Mouse (Mus musculus) embryonic facial prominence, embryonic 13.5 days (tissue): Measurements from ENCODE around the gene Akr1b7. TPM values are rescaled to one million over a fixed set of nuclear protein-coding genes. Genes with fewer than 3 reads are reported as not detected.
"Not testable (repeated sequence)": the region's sequence is repeated elsewhere in the genome, so short reads cannot be mapped to it uniquely, and the experiment has no call there.

Source experiments
- ATAC-seq: fragments of 200-750 bp; cut with Nextera tagmentation; 2 replicates; pipeline ENCODE4 v1.8.0; 2017; ENCODE audit warnings: low read depth; ENCODE audit not compliant: insufficient number of reproducible peaks, insufficient read depth, low FRiP score, low TSS enrichment
- H3K27ac ChIP-seq: fragments of 300-500 bp; sonication (generic); 2 replicates; pipeline ENCODE4 v1.5.1; 2015; ENCODE audit warnings: moderate library complexity, mild to moderate bottlenecking, inconsistent platforms
- H3K27me3 ChIP-seq: fragments of 300-500 bp; sonication (generic); 2 replicates; pipeline ENCODE4 v1.6.1; 2015; ENCODE audit warnings: mild to moderate bottlenecking, inconsistent platforms
- H3K36me3 ChIP-seq: fragments of 300-500 bp; sonication (generic); 2 replicates; pipeline ENCODE4 v1.6.1; 2015; ENCODE audit warnings: mild to moderate bottlenecking, inconsistent platforms
- H3K4me1 ChIP-seq: fragments of 300-500 bp; sonication (generic); 2 replicates; pipeline ENCODE4 v1.6.1; 2015; ENCODE audit warnings: inconsistent platforms
- H3K4me2 ChIP-seq: fragments of 300-500 bp; sonication (generic); 2 replicates; pipeline ENCODE4 v1.6.1; 2015; ENCODE audit warnings: moderate library complexity, mild to moderate bottlenecking, inconsistent platforms
- H3K4me3 ChIP-seq: fragments of 300-500 bp; sonication (generic); 2 replicates; pipeline ENCODE4 v1.5.1; 2015; ENCODE audit warnings: mild to moderate bottlenecking, inconsistent platforms
- H3K9ac ChIP-seq: fragments of 300-500 bp; sonication (generic); 2 replicates; pipeline ENCODE4 v1.6.1; 2015; ENCODE audit warnings: mild to moderate bottlenecking, inconsistent platforms
- H3K9me3 ChIP-seq: fragments of 300-500 bp; sonication (generic); 2 replicates; pipeline ENCODE4 v1.6.1; 2016; ENCODE audit warnings: inconsistent platforms
- whole genome bisulfite sequencing: fragments of 180-500 bp; shearing (Covaris S2); methylation state at CpG from one replicate; pipeline ENCODE4 v1.1.7; 2015; ENCODE audit warnings: mixed read lengths; 5-methylcytosine and 5-hydroxymethylcytosine counted together
- polyA plus RNA-seq: library from polyadenylated mRNA; unstranded; fragments of >200 nt; fragmentation: Nextera tagmentation; extraction: Ambion mirVana; gene quantifications from 2 replicates; pipeline ENCODE4 v1.2.1, GENCODE M21; 2015

The Akr1b7 gene
- polyA plus RNA-seq, 1 experiment from 2014 or later, result not detected

GRCm38 (mm10) chr6:34388420-34389156, 23.5 kb upstream of the Akr1b7 start:
- Histone ChIP-seq H3K4me3 (no peak overlapping the region), H3K9ac (no peak overlapping the region), H3K9me3 (no peaks in the 10 kb centered on the region), H3K27ac (no peak overlapping the region), H3K27me3 (no peaks in the 10 kb centered on the region), H3K4me2 (no peak overlapping the region), H3K36me3 (peaks cover 10% of the 10 kb centered on the region), H3K4me1 (peaks cover 18% of the 10 kb centered on the region)
- WGBS, result 85% methylated on average over 4 of the region's 4 CpGs
- no peak for ATAC-seq

- no peaks in the 10 kb centered on the region for H3K9me3 ChIP-seq
- no peaks in the 10 kb centered on the region for H3K4me1 ChIP-seq
- 69% methylated on average over 5 of the region's 5 CpGs for WGBS
- H3K9ac ChIP-seq, result no peak overlapping the region
- ATAC-seq, result no peak
- peaks cover 17% of the 10 kb centered on the region for H3K36me3 ChIP-seq
- H3K4me2 ChIP-seq, result no peak overlapping the region
- H3K27me3 ChIP-seq, result no peaks in the 10 kb centered on the region
- H3K27ac ChIP-seq, result no peak overlapping the region
- no peak overlapping the region for H3K4me3 ChIP-seq
These were observed 16.2 kb upstream of the Akr1b7 start for GRCm38 (mm10) chr6:34395897-34396296.

GRCm38 (mm10) chr6:34398431-34398830, 13.7 kb upstream of the Akr1b7 start:
- H3K27ac ChIP-seq, result no peak overlapping the region
- H3K27me3 ChIP-seq, result no peaks in the 10 kb centered on the region
- no peak for ATAC-seq
- no peaks in the 10 kb centered on the region for H3K4me1 ChIP-seq
- no peak overlapping the region for H3K4me2 ChIP-seq
- peaks cover 13% of the 10 kb centered on the region; the same call in 1 of the 2 replicates for H3K36me3 ChIP-seq
- no peaks in the 10 kb centered on the region for H3K9me3 ChIP-seq
- no peak overlapping the region for H3K9ac ChIP-seq
- H3K4me3 ChIP-seq, result no peak overlapping the region
- WGBS, result 88% methylated on average over 6 of the region's 6 CpGs

- H3K9ac ChIP-seq, result no peak overlapping the region
- no peak overlapping the region for H3K4me3 ChIP-seq
- ATAC-seq, result no peak
- H3K27me3 ChIP-seq, result no peaks in the 10 kb centered on the region
- H3K4me2 ChIP-seq, result no peak overlapping the region
- no peaks in the 10 kb centered on the region for H3K4me1 ChIP-seq
- no peak overlapping the region for H3K27ac ChIP-seq
- WGBS, result 72% methylated on average over 13 of the region's 13 CpGs
- H3K36me3 ChIP-seq, result 0 out of 2 replicates have a peak, but pooled peaks cover 5% of the 10 kb centered on the region
- no peaks in the 10 kb centered on the region for H3K9me3 ChIP-seq
These were observed 12.4 kb upstream of the Akr1b7 start for GRCm38 (mm10) chr6:34399606-34400220.

- ATAC-seq, result no peak
- H3K4me3 ChIP-seq, result no peak overlapping the region
- no peaks in the 10 kb centered on the region for H3K9me3 ChIP-seq
- H3K36me3 ChIP-seq, result 0 out of 2 replicates have a peak, but pooled peaks cover 5% of the 10 kb centered on the region
- 90% methylated on average over 2 of the region's 2 CpGs for WGBS
- H3K4me2 ChIP-seq, result no peak overlapping the region
- no peak overlapping the region for H3K9ac ChIP-seq
- no peaks in the 10 kb centered on the region for H3K27me3 ChIP-seq
- no peaks in the 10 kb centered on the region for H3K4me1 ChIP-seq
- no peak overlapping the region for H3K27ac ChIP-seq
These were observed 11.4 kb upstream of the Akr1b7 start for GRCm38 (mm10) chr6:34400696-34401095.

- no peaks in the 10 kb centered on the region for H3K4me1 ChIP-seq
- no peak overlapping the region for H3K4me3 ChIP-seq
- no peak overlapping the region for H3K27ac ChIP-seq
- no peak overlapping the region for H3K4me2 ChIP-seq
- no peak overlapping the region for H3K9ac ChIP-seq
- ATAC-seq, result no peak
- no peaks in the 10 kb centered on the region for H3K36me3 ChIP-seq
- no peaks in the 10 kb centered on the region for H3K27me3 ChIP-seq
- no peaks in the 10 kb centered on the region for H3K9me3 ChIP-seq
- WGBS, result 91% methylated on average over 4 of the region's 4 CpGs
These were observed 5.4 kb upstream of the Akr1b7 start for GRCm38 (mm10) chr6:34406746-34407145.

- Histone ChIP-seq H3K9me3 (no peaks in the 10 kb centered on the region), H3K27me3 (no peaks in the 10 kb centered on the region), H3K9ac (no peak overlapping the region), H3K4me2 (no peak overlapping the region), H3K4me3 (no peak overlapping the region), H3K4me1 (no peaks in the 10 kb centered on the region), H3K27ac (no peak overlapping the region), H3K36me3 (no peaks in the 10 kb centered on the region)
- ATAC-seq, result no peak
- WGBS, result 76% methylated on average over 10 of the region's 10 CpGs
These were observed 4.7 kb upstream of the Akr1b7 start for GRCm38 (mm10) chr6:34407403-34407802.

- Histone ChIP-seq H3K9ac (no peak overlapping the region), H3K4me3 (no peak overlapping the region), H3K4me2 (no peak overlapping the region), H3K9me3 (no peaks in the 10 kb centered on the region), H3K27me3 (no peaks in the 10 kb centered on the region), H3K36me3 (no peaks in the 10 kb centered on the region), H3K4me1 (no peaks in the 10 kb centered on the region), H3K27ac (no peak overlapping the region)
- no peak for ATAC-seq
- 78% methylated on average over 1 of the region's 1 CpGs for WGBS
These were observed 554 bp downstream of the Akr1b7 start for GRCm38 (mm10) chr6:34412688-34413087.

GRCm38 (mm10) chr6:34413386-34413785, 1.3 kb downstream of the Akr1b7 start:
- H3K4me1 ChIP-seq, result not testable (repeated sequence)

GRCm38 (mm10) chr6:34416521-34416920, 4.4 kb downstream of the Akr1b7 start:
- Histone ChIP-seq H3K27ac (no peak overlapping the region), H3K4me3 (no peak overlapping the region), H3K4me1 (no peaks in the 10 kb centered on the region), H3K9ac (no peak overlapping the region), H3K4me2 (no peak overlapping the region), H3K9me3 (no peaks in the 10 kb centered on the region), H3K27me3 (no peaks in the 10 kb centered on the region), H3K36me3 (no peaks in the 10 kb centered on the region)
- WGBS, result 97% methylated on average over 2 of the region's 2 CpGs
- ATAC-seq, result no peak

More at GRCm38 (mm10) chr6:34413386-34413785, 1.3 kb downstream of the Akr1b7 start:
- not testable (repeated sequence) for H3K4me3 ChIP-seq, H3K36me3 ChIP-seq, H3K9me3 ChIP-seq, H3K27me3 ChIP-seq, H3K9ac ChIP-seq, H3K27ac ChIP-seq, H3K4me2 ChIP-seq, ATAC-seq
- WGBS, result 43% methylated on average over 1 of the region's 1 CpGs

- H3K4me2 ChIP-seq, result no peak overlapping the region
- no peak overlapping the region for H3K27ac ChIP-seq
- ATAC-seq, result no peak
These were observed 6.9 kb downstream of the Akr1b7 start for GRCm38 (mm10) chr6:34419071-34419470.

GRCm38 (mm10) chr6:34439006-34439405, 26.9 kb downstream of the Akr1b7 start:
- Histone ChIP-seq H3K4me2 (no peak overlapping the region), H3K4me1 (no peaks in the 10 kb centered on the region), H3K9me3 (no peaks in the 10 kb centered on the region), H3K9ac (no peak overlapping the region), H3K27ac (no peak overlapping the region), H3K27me3 (no peaks in the 10 kb centered on the region), H3K4me3 (no peak overlapping the region), H3K36me3 (no peaks in the 10 kb centered on the region)
- no peak for ATAC-seq
- WGBS, result 67% methylated on average over 2 of the region's 2 CpGs

More at GRCm38 (mm10) chr6:34419071-34419470, 6.9 kb downstream of the Akr1b7 start:
- H3K4me3 ChIP-seq, result no peak overlapping the region
- H3K36me3 ChIP-seq, result no peaks in the 10 kb centered on the region
- no peaks in the 10 kb centered on the region for H3K4me1 ChIP-seq
- H3K9ac ChIP-seq, result no peak overlapping the region
- H3K27me3 ChIP-seq, result no peaks in the 10 kb centered on the region
- H3K9me3 ChIP-seq, result no peaks in the 10 kb centered on the region
